Mouse (Mus musculus): Measurements from ENCODE around the gene Borcs7.

The Borcs7 gene

GRCm38 (mm10) chr19:46665474-46665873 is 24.2 kb upstream of the Borcs7 start:
- peak; percentile 42 for DNase-seq

- DNase-seq: no peak
Measured at GRCm38 (mm10) chr19:46667300-46667699, 22.4 kb upstream of the Borcs7 start.

DNA sequence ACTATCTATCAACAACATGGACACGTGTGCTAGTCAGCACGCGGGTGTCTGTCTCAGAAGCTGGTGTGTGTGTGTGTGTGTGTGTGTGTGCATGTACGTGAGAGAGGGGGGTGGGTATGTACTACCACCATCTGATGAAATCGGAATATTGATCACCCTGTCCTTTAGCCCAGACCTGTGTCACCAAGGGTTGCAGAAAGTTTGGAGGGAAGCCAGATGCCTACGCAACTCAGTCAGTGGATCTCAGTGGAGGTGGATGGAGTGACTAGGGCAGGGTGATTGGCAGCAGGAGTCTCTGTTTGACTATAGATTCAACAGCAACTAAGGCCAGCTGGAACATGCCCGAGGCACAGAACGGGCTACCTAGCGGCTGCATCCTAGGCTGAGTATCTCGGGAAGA is 21.4 kb upstream of the Borcs7 start:
- DNase-seq: no peak

DNA sequence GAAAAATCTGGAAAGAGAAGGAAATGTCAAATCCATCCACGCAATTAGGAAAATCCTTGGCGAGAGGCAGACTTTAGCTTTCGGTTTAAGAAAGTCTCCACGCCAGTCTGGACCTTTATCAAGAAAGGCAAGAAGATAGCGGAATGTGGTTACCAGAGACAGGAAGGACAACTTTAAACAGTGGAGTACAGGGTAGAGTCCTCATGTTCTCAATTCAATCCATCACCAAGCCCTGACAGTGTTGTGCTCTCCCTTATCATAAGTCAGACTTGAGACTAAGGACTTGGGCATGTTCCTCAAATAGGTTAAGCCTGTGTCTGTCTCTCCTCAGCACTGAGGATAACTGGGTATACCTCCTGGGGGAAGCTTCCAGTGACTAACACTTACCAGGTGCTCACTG is 19.9 kb upstream of the Borcs7 start:
- no peak for DNase-seq

- peak; percentile 48 for DNase-seq
Measured at GRCm38 (mm10) chr19:46670691-46671090, 19.0 kb upstream of the Borcs7 start.

DNA sequence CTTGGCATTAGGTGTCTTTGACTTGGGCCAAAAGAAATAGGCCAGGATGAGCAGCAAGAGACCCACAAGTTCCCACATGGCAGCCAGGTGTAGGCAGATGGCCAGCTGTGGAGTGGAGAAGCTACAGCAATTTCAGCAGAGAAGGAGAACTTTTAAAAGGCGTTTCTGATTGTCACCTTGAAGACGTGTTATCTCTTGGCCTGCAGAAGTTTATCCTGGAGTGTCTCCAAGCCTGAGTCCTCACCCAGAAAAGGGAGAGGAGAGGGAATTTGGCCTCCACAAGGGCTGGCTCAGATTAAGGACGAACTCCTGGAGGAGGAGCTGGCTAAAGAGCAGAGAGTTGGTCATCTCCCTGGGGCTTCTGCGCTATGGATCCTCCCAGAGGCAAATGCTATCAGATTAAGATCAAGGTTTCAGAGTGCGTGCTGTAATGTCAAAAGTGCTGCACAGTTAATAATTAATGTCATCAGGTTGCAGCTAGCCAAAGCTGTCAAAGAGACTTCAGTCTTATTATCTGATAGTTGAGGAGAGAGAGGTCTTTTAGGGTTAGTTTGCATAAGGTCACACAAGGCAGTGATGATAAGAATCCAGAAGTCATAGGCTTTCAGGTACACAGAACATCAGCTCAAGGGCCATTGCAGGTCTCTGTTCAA is 16.8 kb upstream of the Borcs7 start, which contains the start of gene Cyp17a1:
Gene Cyp17a1 (minus strand): TSS at position 407 of the 653 bp plus-strand sequence.
- DNase-seq: no peak

DNA sequence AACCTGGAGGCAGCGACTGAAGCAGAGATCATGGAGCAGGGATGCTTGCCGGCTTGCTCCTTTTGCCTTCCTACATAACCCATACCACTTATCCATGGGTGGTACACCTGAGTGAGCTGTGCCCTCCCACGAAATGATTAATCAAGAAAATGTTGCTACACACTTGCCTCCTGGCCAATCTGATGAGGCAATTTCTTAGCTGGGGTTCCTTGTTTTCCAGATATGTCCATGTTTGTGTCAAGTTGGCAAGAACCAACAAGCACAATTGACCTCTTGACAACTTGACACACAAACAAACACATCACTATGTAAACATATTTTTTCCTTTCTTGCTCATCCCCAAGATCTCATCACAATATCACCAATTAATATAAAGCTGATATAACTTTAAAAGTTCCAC is 14.1 kb upstream of the Borcs7 start:
- no peak for DNase-seq

DNA sequence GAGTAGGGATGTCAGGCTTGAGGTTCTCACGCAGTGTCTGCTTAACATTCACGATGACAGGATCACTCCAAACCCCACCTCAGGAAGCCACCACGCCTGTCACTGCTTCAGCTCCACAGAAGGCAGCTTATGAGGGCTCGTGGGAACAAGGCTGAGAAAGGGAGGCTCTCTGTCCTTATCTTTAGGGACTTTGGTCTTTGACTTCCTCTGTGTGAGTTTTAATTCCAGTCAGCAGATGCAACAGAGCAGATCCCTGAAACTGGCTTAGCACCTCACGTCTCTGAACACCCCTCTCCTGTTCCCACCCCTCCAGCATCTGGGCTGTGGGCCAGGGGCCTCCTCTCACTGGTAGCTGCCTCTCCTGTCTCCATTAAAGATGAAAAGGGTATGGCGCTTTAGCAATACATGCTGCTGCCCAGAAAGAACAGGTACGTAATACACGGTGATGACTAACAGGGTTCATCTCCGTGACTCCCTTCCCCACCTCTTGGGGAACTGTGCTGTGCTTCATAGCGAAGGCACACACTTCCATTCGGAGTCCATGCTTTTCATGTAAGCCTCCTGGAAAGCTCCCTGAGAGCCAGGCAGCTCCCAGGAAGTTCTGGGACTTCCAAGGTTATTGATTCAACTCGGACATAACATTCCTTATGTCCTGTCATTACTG is 9.9 kb upstream of the Borcs7 start:
- no peak for DNase-seq

- no peak for DNase-seq
Measured at GRCm38 (mm10) chr19:46690387-46690786, 681 bp downstream of the Borcs7 start.

- DNase-seq: no peak
Measured at GRCm38 (mm10) chr19:46691078-46691477, 1.4 kb downstream of the Borcs7 start.

DNA sequence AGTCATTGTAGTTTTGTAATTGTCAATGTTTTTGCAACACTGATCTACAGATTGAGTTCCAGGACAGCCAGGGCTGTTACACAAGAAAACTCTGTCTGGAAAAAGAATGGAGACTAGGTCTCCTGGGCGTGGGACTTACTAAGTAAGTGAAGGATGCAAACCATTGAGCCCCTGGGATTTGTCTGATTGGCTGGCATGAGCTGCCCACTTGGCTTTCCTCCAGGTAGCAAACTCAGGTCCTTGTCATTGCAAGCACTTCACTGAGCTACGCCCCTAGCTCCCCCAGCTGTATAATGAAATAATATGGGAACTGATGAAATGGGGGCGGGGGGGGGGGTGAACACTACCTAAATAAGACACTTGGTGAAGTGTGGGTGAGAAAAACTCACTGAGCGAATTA is 3.4 kb downstream of the Borcs7 start:
- DNase-seq: no peak

DNA sequence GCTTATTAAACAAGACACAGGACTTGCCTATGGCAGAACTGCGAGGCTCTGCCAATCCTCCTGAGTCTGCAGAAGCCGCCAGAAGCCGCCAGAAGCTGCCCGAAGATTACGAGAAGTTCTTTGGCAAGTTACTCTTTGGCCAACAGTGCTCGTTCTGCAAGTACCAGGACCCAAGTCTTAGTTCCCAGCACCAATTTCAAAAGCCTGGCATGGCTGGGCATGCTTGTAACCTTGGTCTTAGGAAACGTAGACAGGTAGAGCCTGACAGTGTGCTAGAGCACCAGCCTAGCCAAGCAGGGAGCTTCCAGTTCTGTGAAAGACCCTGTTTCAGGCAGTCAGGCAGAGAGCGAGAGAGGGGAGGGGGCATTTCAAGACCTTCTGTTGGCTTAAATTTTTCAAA is 6.8 kb downstream of the Borcs7 start:
- no peak for DNase-seq

DNA sequence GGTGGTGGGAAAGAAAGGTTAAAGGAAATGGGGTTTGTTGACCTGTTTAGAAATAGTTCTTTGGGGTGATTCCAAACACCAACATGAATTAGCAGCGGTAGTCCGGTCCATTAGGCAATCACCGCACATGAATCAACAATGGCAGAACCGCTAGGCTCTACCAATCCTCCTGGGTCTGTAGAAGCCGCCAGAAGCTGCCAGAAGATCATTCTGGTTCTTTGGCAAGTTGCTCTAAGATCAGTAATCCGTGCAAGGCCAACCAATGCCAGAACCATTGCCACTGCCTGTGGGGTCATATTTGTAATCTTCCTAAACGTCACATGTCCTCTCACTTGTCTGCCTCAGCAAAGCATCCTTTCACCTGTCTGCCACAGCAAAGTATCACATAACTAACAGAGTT is 7.2 kb downstream of the Borcs7 start:
- no peak for DNase-seq

DNA sequence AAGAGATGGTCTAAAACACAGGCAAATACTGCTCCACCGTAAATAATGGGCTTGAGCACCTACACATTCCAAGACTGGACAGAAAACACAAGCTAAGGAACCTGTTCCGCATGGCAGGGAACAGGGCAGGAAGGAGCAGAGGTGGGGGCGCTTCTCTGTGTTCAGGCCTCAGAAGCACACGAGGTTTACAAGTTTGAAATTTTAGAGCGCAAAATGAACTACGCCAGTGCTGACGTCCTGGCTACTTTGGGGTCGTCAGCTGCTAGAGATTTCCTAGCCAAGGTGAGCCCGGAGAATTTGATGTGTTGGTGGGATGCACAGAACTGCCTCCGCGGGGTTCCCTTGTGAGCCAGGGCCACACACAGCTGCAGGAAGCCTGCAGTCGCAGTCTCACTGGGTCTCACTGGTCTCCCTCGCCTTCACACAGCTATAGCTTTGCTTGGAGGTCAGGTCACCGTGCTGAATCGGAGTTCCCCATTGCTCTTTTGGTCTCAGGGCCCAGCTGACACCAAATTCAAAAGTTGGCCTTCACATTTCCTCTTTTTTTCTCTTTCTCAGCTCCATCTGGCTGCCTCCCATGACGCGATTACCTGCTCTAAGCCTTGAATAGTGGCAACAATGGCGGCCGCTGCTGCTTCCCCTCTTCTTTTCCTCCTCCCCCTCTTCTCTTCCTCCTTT is 8.3 kb downstream of the Borcs7 start:
- DNase-seq: no peak

- DNase-seq: peak; percentile 42
Measured at GRCm38 (mm10) chr19:46699011-46699481, 9.3 kb downstream of the Borcs7 start.

DNA sequence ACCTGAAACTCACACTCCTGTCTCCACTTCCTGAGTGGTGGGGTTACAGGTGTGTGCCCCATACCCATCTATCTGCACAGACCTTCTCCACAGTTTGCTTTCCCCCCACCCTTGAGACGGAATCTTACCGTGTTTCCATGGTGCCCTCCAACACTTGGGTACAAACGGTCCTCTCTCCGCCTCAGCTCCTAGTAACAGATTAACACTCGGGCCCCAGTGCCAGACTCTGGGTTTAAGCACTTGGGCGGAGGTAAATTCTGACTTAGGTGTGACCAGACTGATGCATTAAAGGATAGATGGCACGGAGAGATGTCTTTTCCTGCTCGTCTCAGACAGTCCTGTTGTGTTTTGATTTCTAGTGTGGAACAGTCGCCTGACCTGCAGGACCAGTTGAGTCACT is 11.4 kb downstream of the Borcs7 start:
- no peak for DNase-seq

GRCm38 (mm10) chr19:46705779-46706495 is 16.2 kb downstream of the Borcs7 start:
- DNase-seq: no peak

GRCm38 (mm10) chr19:46706540-46707295 is 17.0 kb downstream of the Borcs7 start:
- no peak for DNase-seq

DNA sequence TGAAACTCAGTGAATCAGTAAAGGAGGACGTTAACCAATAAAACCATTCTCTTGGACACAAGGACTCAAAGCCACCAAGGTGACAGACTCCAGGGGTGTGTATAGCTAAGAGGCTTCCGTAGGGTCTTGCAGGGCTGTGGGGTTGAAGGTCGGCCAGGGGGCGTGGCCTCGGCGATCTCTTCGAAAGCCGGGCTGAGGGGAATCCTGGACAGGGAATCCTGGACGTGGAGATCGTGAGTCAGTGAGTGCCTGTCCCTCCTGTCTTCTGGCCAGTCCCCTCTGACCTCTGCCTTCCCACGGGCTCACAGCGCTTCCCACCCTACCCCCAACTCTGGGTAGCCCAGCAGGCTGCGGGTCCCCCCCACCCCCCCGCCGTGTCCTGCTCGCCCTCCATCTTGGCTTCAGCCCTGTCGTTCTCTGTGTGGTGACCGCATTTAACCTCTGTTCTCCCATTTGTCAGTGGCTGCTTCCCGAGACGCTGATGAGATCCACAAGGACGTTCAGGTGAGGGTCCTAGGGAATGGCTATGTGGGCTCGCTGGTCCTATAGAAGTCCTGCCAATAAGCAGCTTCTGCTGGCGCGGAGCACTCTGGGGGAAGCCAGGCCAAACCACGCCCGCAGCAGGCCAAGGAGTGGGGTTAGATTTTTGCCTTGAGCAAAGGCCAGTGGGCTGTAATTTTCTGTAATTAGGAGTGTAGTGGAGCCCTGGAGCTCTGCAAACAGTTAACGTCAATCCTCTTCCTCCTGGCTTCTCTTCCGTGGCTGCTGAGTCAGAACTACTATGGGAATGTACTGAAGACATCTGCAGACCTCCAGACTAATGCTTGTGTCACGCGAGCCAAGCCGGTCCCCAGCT is 17.8 kb downstream of the Borcs7 start, which contains the start of gene As3mt:
Gene As3mt (plus strand): TSS at position 163 of the 856 bp plus-strand sequence.
- peak; percentile 52 for DNase-seq

DNA sequence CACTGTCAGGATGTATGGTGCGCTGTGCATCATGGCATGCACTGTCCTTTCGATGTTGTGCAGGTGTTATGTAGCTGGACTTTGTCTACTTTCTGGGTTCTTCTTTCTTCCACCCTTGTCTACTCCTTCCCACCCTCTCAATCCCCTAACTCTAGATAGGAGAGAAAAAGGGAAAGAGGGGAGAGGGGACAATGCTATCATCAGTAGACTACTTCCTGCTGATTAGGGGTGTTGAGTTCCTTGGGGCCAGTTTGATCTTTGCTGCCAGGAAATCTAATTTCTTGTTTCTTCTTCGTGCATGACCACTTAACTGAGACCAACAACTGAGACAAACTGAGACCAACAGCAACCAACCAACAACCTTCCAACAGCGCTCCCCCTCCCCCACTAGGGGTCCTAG is 20.9 kb downstream of the Borcs7 start:
- DNase-seq: no peak

GRCm38 (mm10) chr19:46714234-46714633 is 24.5 kb downstream of the Borcs7 start:
- no peak for DNase-seq

Measured in right cerebral cortex, adult 18-20 months (tissue).